Mouse (Mus musculus) intestine, embryonic 15.5 days (tissue): Measurements from ENCODE around the gene Ube2m. TPM values are rescaled to one million over a fixed set of nuclear protein-coding genes. Genes with fewer than 3 reads are reported as not detected.

ENCODE experiments used
- ATAC-seq: fragments of 200-750 bp; cut with Nextera tagmentation; 2 replicates; pipeline ENCODE4 v1.8.0; 2017; ENCODE audit warnings: moderate TSS enrichment, moderate library complexity
- H3K27ac ChIP-seq: fragments of 300-500 bp; sonication (generic); 2 replicates; pipeline ENCODE4 v1.5.1; 2015; ENCODE audit warnings: mild to moderate bottlenecking, inconsistent platforms
- H3K27me3 ChIP-seq: fragments of 300-500 bp; sonication (generic); replicated peaks from 2 replicates; pipeline ENCODE4 v1.6.1; 2015; ENCODE audit warnings: inconsistent platforms
- H3K36me3 ChIP-seq: fragments of 300-500 bp; sonication (generic); 2 replicates; pipeline ENCODE4 v1.6.1; 2015; ENCODE audit warnings: inconsistent platforms
- H3K4me1 ChIP-seq: fragments of 300-500 bp; sonication (generic); replicated peaks from 2 replicates; pipeline ENCODE4 v1.6.1; 2015; ENCODE audit warnings: inconsistent platforms
- H3K4me2 ChIP-seq: fragments of 300-500 bp; sonication (generic); replicated peaks from 2 replicates; pipeline ENCODE4 v1.6.1; 2015; ENCODE audit warnings: mild to moderate bottlenecking, inconsistent platforms
- H3K4me3 ChIP-seq: fragments of 300-500 bp; sonication (generic); replicated peaks from 2 replicates; pipeline ENCODE4 v1.5.1; 2015; ENCODE audit warnings: inconsistent platforms
- H3K9ac ChIP-seq: fragments of 300-500 bp; sonication (generic); 2 replicates; pipeline ENCODE4 v1.6.1; 2015; ENCODE audit warnings: inconsistent platforms
- H3K9me3 ChIP-seq: fragments of 300-500 bp; sonication (generic); 2 replicates; pipeline ENCODE4 v1.6.1; 2016; ENCODE audit warnings: inconsistent platforms
- WGBS: fragments of 180-500 bp; shearing (Covaris S2); methylation state at CpG from one replicate; pipeline ENCODE4 v1.1.7; 2015; 5-methylcytosine and 5-hydroxymethylcytosine counted together
- polyA plus RNA-seq: library from polyadenylated mRNA; unstranded; fragments of >200 nt; fragmentation: Nextera tagmentation; extraction: Ambion mirVana; gene quantifications from 2 replicates; pipeline ENCODE4 v1.2.1, GENCODE M21; 2015

Ube2m gene
- polyA plus RNA-seq, 1 experiment from 2014 or later = 109 TPM

- peaks cover 33% of the 10 kb centered on the region for H3K27me3 ChIP-seq
- H3K4me1 ChIP-seq = peaks cover 15% of the 10 kb centered on the region
- no peaks in the 10 kb centered on the region for H3K9me3 ChIP-seq
- peak overlapping the region; percentile 50 for H3K4me3 ChIP-seq
- no peaks in the 10 kb centered on the region for H3K36me3 ChIP-seq
- no peak overlapping the region for H3K27ac ChIP-seq
- peak; percentile 45 for ATAC-seq
- WGBS = 5% methylated on average over 88 of the region's 88 CpGs
- peak overlapping the region; percentile 99 for H3K4me2 ChIP-seq
- peak overlapping the region; percentile 55 for H3K9ac ChIP-seq
These were observed 5.6 kb upstream of the Ube2m start for GRCm38 (mm10) chr7:13043445-13044253.

- Histone ChIP-seq H3K27me3 (peaks cover 33% of the 10 kb centered on the region), H3K36me3 (no peaks in the 10 kb centered on the region), H3K9me3 (no peaks in the 10 kb centered on the region), H3K4me1 (peaks cover 15% of the 10 kb centered on the region), H3K9ac (peak overlapping the region; percentile 55; the same call in 1 of the 2 replicates), H3K4me2 (peak overlapping the region; percentile 99), H3K27ac (no peak overlapping the region), H3K4me3 (peak overlapping the region; percentile 50)
- WGBS = 41% methylated on average over 16 of the region's 16 CpGs
- ATAC-seq = no peak
These were observed 5.0 kb upstream of the Ube2m start for GRCm38 (mm10) chr7:13043120-13043444.

GRCm38 (mm10) chr7:13042511-13042910 lies 4.4 kb upstream of the Ube2m start:
- ATAC-seq = no peak
- H3K36me3 ChIP-seq = no peaks in the 10 kb centered on the region
- no peak overlapping the region for H3K27ac ChIP-seq
- no peaks in the 10 kb centered on the region for H3K9me3 ChIP-seq
- H3K4me3 ChIP-seq = no peak overlapping the region
- WGBS = 79% methylated on average over 6 of the region's 6 CpGs
- no peak overlapping the region for H3K4me2 ChIP-seq
- peaks cover 33% of the 10 kb centered on the region for H3K27me3 ChIP-seq
- no peak overlapping the region for H3K9ac ChIP-seq
- H3K4me1 ChIP-seq = peaks cover 15% of the 10 kb centered on the region

- Histone ChIP-seq H3K9me3 (no peaks in the 10 kb centered on the region), H3K4me3 (no peak overlapping the region), H3K4me1 (peaks cover 22% of the 10 kb centered on the region), H3K9ac (no peak overlapping the region), H3K27ac (no peak overlapping the region), H3K27me3 (peaks cover 33% of the 10 kb centered on the region), H3K4me2 (no peak overlapping the region), H3K36me3 (0 out of 2 replicates have a peak, but pooled peaks cover under 1% of the 10 kb centered on the region)
- no peak for ATAC-seq
- 81% methylated on average over 1 of the region's 1 CpGs for WGBS
These were observed 3.2 kb upstream of the Ube2m start for GRCm38 (mm10) chr7:13041256-13041655.

- Histone ChIP-seq H3K4me1 (peaks cover 32% of the 10 kb centered on the region), H3K36me3 (peaks cover 13% of the 10 kb centered on the region; the same call in 1 of the 2 replicates), H3K9me3 (no peaks in the 10 kb centered on the region), H3K4me3 (0 out of 2 replicates have a peak overlapping the region, but pooled peaks have one; percentile 87), H3K9ac (peak overlapping the region; percentile 73), H3K27ac (no peak overlapping the region), H3K4me2 (peak overlapping the region; percentile 75), H3K27me3 (peaks cover 20% of the 10 kb centered on the region)
- 75% methylated on average over 1 of the region's 1 CpGs for WGBS
- no peak for ATAC-seq
These were observed 1.1 kb upstream of the Ube2m start for GRCm38 (mm10) chr7:13039181-13039580.

- peak; percentile 6; the same call in 1 of the 2 replicates for ATAC-seq
These were observed 620 bp upstream of the Ube2m start for GRCm38 (mm10) chr7:13038621-13039169.

GRCm38 (mm10) chr7:13037366-13037765 lies 709 bp downstream of the Ube2m start:
- Histone ChIP-seq H3K4me1 (peaks cover 31% of the 10 kb centered on the region), H3K27me3 (peaks cover 3% of the 10 kb centered on the region; the same call in 1 of the 2 replicates), H3K4me2 (peak overlapping the region; percentile 75), H3K9ac (peak overlapping the region; percentile 99), H3K27ac (peak overlapping the region; percentile 100), H3K4me3 (peak overlapping the region; percentile 87), H3K36me3 (peaks cover 18% of the 10 kb centered on the region; the same call in 1 of the 2 replicates), H3K9me3 (no peaks in the 10 kb centered on the region)
- WGBS = under 1% methylated on average over 26 of the region's 33 CpGs
- peak; percentile 4; the same call in 1 of the 2 replicates for ATAC-seq

More at GRCm38 (mm10) chr7:13038621-13039169, 620 bp upstream of the Ube2m start:
- WGBS = 16% methylated on average over 15 of the region's 15 CpGs
- Histone ChIP-seq H3K4me2 (peak overlapping the region; percentile 75), H3K4me1 (peaks cover 29% of the 10 kb centered on the region), H3K9ac (peak overlapping the region; percentile 73), H3K27me3 (peaks cover 15% of the 10 kb centered on the region), H3K36me3 (peaks cover 13% of the 10 kb centered on the region; the same call in 1 of the 2 replicates), H3K9me3 (no peaks in the 10 kb centered on the region), H3K27ac (peak overlapping the region; percentile 100), H3K4me3 (peak overlapping the region; percentile 87)

- no peak for ATAC-seq
- WGBS = 34% methylated on average over 4 of the region's 4 CpGs
- H3K4me3 ChIP-seq = peak overlapping the region; percentile 87
- no peaks in the 10 kb centered on the region for H3K9me3 ChIP-seq
- peaks cover 31% of the 10 kb centered on the region for H3K4me1 ChIP-seq
- H3K27me3 ChIP-seq = 0 out of 2 replicates have a peak, but pooled peaks cover 3% of the 10 kb centered on the region
- H3K9ac ChIP-seq = peak overlapping the region; percentile 99
- peak overlapping the region; percentile 75 for H3K4me2 ChIP-seq
- peaks cover 22% of the 10 kb centered on the region; the same call in 1 of the 2 replicates for H3K36me3 ChIP-seq
- no peak overlapping the region for H3K27ac ChIP-seq
These were observed 1.3 kb downstream of the Ube2m start for GRCm38 (mm10) chr7:13036806-13037205.

GRCm38 (mm10) chr7:13035211-13035855 lies 2.7 kb downstream of the Ube2m start:
- Histone ChIP-seq H3K4me2 (peak overlapping the region; percentile 84), H3K27ac (peak overlapping the region; percentile 93), H3K27me3 (no peaks in the 10 kb centered on the region), H3K9ac (peak overlapping the region; percentile 8), H3K4me1 (peaks cover 31% of the 10 kb centered on the region), H3K4me3 (peak overlapping the region; percentile 64; the same call in 1 of the 2 replicates), H3K36me3 (peaks cover 31% of the 10 kb centered on the region), H3K9me3 (no peaks in the 10 kb centered on the region)
- ATAC-seq = no peak
- WGBS = 82% methylated on average over 17 of the region's 17 CpGs

- peak within 1 kb of the TSS; percentile 93 for H3K27ac ChIP-seq
- no peaks in the 10 kb centered on the region for H3K9me3 ChIP-seq
- peak within 1 kb of the TSS; percentile 64 for H3K4me3 ChIP-seq
- no peaks in the 10 kb centered on the region for H3K27me3 ChIP-seq
- H3K36me3 ChIP-seq = peaks cover 41% of the 10 kb centered on the region
- H3K4me2 ChIP-seq = peak within 1 kb of the TSS; percentile 84
- peaks cover 31% of the 10 kb centered on the region for H3K4me1 ChIP-seq
- H3K9ac ChIP-seq = peak within 1 kb of the TSS; percentile 81
- WGBS = under 1% methylated on average over 45 of the region's 45 CpGs
- peak; percentile 80 for ATAC-seq
These were observed 3.7 kb downstream of the Ube2m start, which contains the start of gene Chmp2a for GRCm38 (mm10) chr7:13034148-13034977. Gene Chmp2a (minus strand): TSS chr7:13034807.

- peak overlapping the region; percentile 93 for H3K27ac ChIP-seq
- peaks cover 27% of the 10 kb centered on the region for H3K4me1 ChIP-seq
- H3K27me3 ChIP-seq = no peaks in the 10 kb centered on the region
- 43% methylated on average over 13 of the region's 13 CpGs for WGBS
- H3K9ac ChIP-seq = peak overlapping the region; percentile 81
- peaks cover 48% of the 10 kb centered on the region for H3K36me3 ChIP-seq
- peak overlapping the region; percentile 64 for H3K4me3 ChIP-seq
- H3K4me2 ChIP-seq = peak overlapping the region; percentile 84
- no peaks in the 10 kb centered on the region for H3K9me3 ChIP-seq
- ATAC-seq = no peak
These were observed 4.5 kb downstream of the Ube2m start for GRCm38 (mm10) chr7:13033451-13034147.
